Mouse (Mus musculus): Measurements from ENCODE around the gene Trp53bp2. TPM values are rescaled to one million over a fixed set of nuclear protein-coding genes. Genes with fewer than 3 reads are reported as not detected.

Trp53bp2 gene
- total and polyA plus RNA-seq, 2 experiments from 2014 or later, result 11.2 to 20.8 TPM

DNA sequence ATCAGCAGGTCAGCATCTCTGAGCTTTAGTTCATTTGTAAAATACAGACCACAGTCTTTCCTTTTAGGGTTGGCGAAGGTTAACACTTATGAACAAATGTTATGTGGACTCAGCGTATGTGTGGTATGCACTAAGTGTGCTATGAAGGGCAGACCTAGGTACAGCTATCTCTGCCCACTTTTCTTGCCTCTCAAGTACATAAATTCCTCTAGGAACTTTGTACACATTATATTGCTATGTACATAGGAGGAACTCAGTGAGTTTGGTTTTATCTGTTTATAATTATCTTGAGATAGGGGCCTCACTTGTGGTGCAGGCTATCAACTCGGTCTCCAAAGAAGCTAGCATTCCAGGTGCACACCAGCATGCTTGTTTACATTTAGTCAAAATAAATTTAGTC is 9.1 kb upstream of the Trp53bp2 start:
- no peak overlapping the region for H3K27ac ChIP-seq
- no peak for ATAC-seq
- no peak overlapping the region for H3K4me2 ChIP-seq (ENCODE audit: low read depth, low read length)
- no peaks in the 10 kb centered on the region for H3K36me3 ChIP-seq (ENCODE audit: insufficient read depth, low read length)
- WGBS, result 97% methylated on average over 3 of the region's 3 CpGs
- no peaks in the 10 kb centered on the region for H3K4me1 ChIP-seq (ENCODE audit: insufficient read depth, low read length)
- H3K27me3 ChIP-seq (ENCODE audit: insufficient read depth, low read length), result no peaks in the 10 kb centered on the region
- H3K9ac ChIP-seq (replicated peaks; ENCODE audit: low read length), result no peak overlapping the region
- H3K9me3 ChIP-seq (ENCODE audit: low read length), result no peaks in the 10 kb centered on the region
- no peak for DNase-seq (ENCODE audit: low spot score)
- H3K4me3 ChIP-seq (ENCODE audit: low read length), result no peak overlapping the region
- TF ChIP-seq CTCF (IDR thresholded peaks at IDR 0.05; ENCODE audit: low read depth), result no peak

DNA sequence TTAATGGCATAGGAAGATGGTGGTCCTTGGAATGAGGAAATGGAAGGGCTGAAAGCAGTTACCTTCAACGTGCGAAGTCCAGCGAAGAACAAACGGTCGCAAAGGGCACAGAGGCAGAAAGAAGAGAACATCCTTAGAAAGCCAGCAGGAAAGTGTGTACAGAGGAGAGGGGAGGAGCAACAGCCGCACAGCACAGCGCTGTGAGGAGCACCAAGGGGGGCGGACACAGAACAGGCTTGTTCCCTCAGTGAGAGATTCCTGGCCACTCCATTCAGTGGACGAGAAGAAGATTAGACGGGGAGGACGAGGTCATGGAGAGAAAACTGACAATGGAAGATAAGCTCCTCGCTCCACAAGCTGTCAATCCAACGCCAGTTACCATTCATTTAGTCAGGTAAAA is 5.9 kb upstream of the Trp53bp2 start:
- 56% methylated on average over 13 of the region's 13 CpGs for WGBS
- ATAC-seq (no peak), DNase-seq (ENCODE audit: low spot score) (no peak)
- Histone ChIP-seq H3K36me3 (ENCODE audit: insufficient read depth, low read length) (no peaks in the 10 kb centered on the region), H3K4me1 (ENCODE audit: insufficient read depth, low read length) (no peaks in the 10 kb centered on the region), H3K9ac (replicated peaks; ENCODE audit: low read length) (no peak overlapping the region), H3K9me3 (ENCODE audit: low read length) (no peaks in the 10 kb centered on the region), H3K4me3 (ENCODE audit: low read length) (no peak overlapping the region), H3K27ac (no peak overlapping the region), H3K4me2 (ENCODE audit: low read depth, low read length) (no peak overlapping the region), H3K27me3 (ENCODE audit: insufficient read depth, low read length) (no peaks in the 10 kb centered on the region)
- no peak for TF ChIP-seq CTCF (IDR thresholded peaks at IDR 0.05; ENCODE audit: low read depth)

DNA sequence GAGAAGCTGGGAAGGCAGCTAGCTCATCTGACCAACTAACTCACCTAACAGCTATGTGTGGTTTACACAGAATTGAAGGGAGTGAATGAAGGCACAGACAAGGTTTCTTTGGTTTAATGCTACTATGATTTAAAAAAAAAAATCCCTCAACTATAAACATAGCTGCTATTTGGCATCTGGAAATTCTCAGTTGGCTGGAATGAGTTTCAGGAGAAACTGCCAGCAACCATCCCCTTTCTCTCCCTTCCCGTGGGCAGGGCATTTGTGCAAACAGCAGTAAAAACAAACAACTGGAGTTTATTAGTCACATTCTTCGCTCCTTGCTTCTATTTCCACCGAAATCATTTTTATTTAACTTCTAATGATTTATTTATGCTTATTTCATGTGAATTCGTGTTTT is 2.4 kb upstream of the Trp53bp2 start:
- no peaks in the 10 kb centered on the region for H3K36me3 ChIP-seq (ENCODE audit: insufficient read depth, low read length)
- ATAC-seq (no peak), DNase-seq (ENCODE audit: low spot score) (no peak)
- no peak overlapping the region for H3K4me2 ChIP-seq (ENCODE audit: low read depth, low read length)
- no peaks in the 10 kb centered on the region for H3K9me3 ChIP-seq (ENCODE audit: low read length)
- no peak overlapping the region for H3K27ac ChIP-seq
- no peaks in the 10 kb centered on the region for H3K27me3 ChIP-seq (ENCODE audit: insufficient read depth, low read length)
- peaks cover 3% of the 10 kb centered on the region; the same call in 1 of the 2 replicates for H3K4me1 ChIP-seq (ENCODE audit: insufficient read depth, low read length)
- H3K9ac ChIP-seq (replicated peaks; ENCODE audit: low read length), result no peak overlapping the region
- no peak for TF ChIP-seq CTCF (IDR thresholded peaks at IDR 0.05; ENCODE audit: low read depth)
- no peak overlapping the region for H3K4me3 ChIP-seq (ENCODE audit: low read length)
- WGBS, result 82% methylated on average over 4 of the region's 4 CpGs

DNA sequence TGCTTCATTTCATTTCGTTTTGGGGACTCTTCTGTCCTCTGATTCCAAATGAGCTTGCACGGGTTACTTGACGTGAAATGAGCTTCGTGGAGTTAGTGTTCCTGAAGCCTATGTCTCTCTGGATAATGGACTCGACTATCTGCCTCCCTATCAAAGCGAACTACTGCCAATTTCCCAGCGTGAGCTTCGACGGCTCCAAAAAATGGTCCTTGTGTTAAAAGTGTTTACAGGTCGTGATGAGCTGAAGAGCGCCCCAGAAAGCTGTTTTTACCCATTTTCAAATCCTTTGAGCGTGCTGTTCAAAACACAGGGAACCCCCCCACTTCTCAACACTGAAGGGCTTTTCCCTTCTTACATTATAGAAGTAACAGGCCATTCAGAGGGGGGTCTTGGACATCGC is 729 bp upstream of the Trp53bp2 start:
- DNase-seq (ENCODE audit: low spot score), result peak; percentile 66
- TF ChIP-seq CTCF (IDR thresholded peaks at IDR 0.05; ENCODE audit: low read depth), result no peak
- H3K27ac ChIP-seq, result peak overlapping the region; percentile 93
- H3K27me3 ChIP-seq (ENCODE audit: insufficient read depth, low read length), result no peaks in the 10 kb centered on the region
- H3K9ac ChIP-seq (replicated peaks; ENCODE audit: low read length), result peak overlapping the region; percentile 89
- WGBS, result under 1% methylated on average over 13 of the region's 13 CpGs
- H3K4me1 ChIP-seq (ENCODE audit: insufficient read depth, low read length), result peaks cover 5% of the 10 kb centered on the region; the same call in 1 of the 2 replicates
- no peak for ATAC-seq
- peak overlapping the region; percentile 78 for H3K4me2 ChIP-seq (ENCODE audit: low read depth, low read length)
- H3K4me3 ChIP-seq (ENCODE audit: low read length), result peak overlapping the region; percentile 94
- no peaks in the 10 kb centered on the region for H3K36me3 ChIP-seq (ENCODE audit: insufficient read depth, low read length)
- H3K9me3 ChIP-seq (ENCODE audit: low read length), result no peaks in the 10 kb centered on the region

DNA sequence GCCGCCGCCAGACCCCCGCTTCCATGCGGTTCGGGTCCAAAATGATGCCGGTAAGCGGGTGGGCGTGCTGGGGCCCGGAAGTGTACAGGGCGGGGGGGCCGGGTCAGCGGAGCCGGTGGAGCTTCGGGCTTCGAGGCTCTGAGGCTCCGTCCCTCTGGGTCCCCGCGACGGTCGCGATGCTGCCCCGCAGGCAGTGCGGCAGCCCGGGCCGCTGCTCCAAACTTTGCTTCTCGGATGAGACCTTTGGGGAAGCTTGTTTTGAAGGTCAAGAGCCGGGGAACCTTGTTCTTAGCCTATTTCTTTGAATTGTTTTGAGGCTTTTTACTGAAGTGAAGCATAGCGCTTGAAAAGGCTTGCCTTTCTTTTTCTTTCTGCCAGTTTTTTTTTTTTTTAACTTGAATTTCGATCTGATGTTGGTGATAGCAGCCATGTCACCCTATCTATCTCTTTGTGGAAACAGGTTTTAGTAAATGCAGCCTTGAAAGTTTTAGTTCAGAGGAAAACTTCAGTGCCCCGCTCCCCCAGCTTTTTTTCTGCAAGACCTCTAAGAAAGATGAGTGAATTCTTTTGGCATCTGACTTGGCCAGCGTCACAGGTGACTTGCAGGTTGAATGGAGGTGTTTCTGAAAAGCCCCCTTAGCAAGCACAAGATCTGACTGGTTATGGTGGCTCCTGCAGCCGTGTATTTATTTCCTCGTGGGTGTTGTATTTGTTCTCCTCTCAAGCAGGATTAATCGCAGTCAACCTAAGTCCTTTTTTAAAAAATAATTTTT is 615 bp downstream of the Trp53bp2 start:
- DNase-seq (ENCODE audit: low spot score), result peak; percentile 60
- Histone ChIP-seq H3K36me3 (ENCODE audit: insufficient read depth, low read length) (no peaks in the 10 kb centered on the region), H3K9ac (replicated peaks; ENCODE audit: low read length) (peak overlapping the region; percentile 89), H3K27me3 (ENCODE audit: insufficient read depth, low read length) (no peaks in the 10 kb centered on the region), H3K4me2 (ENCODE audit: low read depth, low read length) (peak overlapping the region; percentile 78), H3K4me3 (ENCODE audit: low read length) (peak overlapping the region; percentile 94), H3K27ac (peak overlapping the region; percentile 93), H3K9me3 (ENCODE audit: low read length) (no peaks in the 10 kb centered on the region), H3K4me1 (ENCODE audit: insufficient read depth, low read length) (peaks cover 5% of the 10 kb centered on the region; the same call in 1 of the 2 replicates)
- TF ChIP-seq CTCF (IDR thresholded peaks at IDR 0.05; ENCODE audit: low read depth), result no peak
- under 1% methylated on average over 34 of the region's 34 CpGs for WGBS
- ATAC-seq, result no peak; the same call in 1 of the 2 replicates

DNA sequence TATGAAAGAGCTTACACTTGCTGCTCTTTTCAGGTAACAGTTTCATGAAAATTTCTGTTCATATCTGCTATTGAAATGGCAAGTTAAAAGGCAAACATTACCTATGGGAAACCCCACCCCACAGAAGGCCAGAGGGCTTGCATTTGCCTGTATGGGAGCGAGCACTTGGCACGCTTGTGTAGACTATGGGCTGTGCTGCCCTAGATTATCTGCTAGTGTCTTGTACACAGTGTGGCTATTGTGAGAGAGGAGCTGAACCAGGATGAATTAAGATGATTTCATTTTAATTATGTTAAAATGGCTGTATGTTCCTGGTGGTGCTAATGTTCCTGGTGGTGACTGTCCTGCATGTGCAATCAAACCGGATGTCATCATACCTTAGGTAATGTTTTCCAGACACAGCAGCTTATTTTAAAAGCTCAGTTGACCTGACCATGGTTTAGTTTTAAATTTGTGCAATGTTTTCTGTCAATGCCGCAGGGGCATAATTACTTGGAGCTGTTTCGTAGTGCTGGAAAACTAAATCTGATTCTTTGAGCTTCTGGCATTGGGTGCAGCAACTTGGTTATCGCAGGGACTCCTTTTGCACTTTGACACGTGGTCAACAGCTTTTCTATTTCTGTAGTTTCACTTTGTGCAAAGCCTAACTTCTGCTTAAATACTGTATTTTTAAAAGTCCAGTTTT is 3.8 kb downstream of the Trp53bp2 start:
- ATAC-seq (no peak), DNase-seq (ENCODE audit: low spot score) (no peak)
- Histone ChIP-seq H3K4me2 (ENCODE audit: low read depth, low read length) (no peak overlapping the region), H3K27me3 (ENCODE audit: insufficient read depth, low read length) (no peaks in the 10 kb centered on the region), H3K27ac (no peak overlapping the region), H3K4me3 (ENCODE audit: low read length) (no peak overlapping the region), H3K9ac (replicated peaks; ENCODE audit: low read length) (no peak overlapping the region), H3K4me1 (ENCODE audit: insufficient read depth, low read length) (peaks cover 5% of the 10 kb centered on the region; the same call in 1 of the 2 replicates), H3K36me3 (ENCODE audit: insufficient read depth, low read length) (no peaks in the 10 kb centered on the region), H3K9me3 (ENCODE audit: low read length) (no peaks in the 10 kb centered on the region)
- TF ChIP-seq CTCF (IDR thresholded peaks at IDR 0.05; ENCODE audit: low read depth), result no peak
- WGBS, result 73% methylated on average over 7 of the region's 7 CpGs

DNA sequence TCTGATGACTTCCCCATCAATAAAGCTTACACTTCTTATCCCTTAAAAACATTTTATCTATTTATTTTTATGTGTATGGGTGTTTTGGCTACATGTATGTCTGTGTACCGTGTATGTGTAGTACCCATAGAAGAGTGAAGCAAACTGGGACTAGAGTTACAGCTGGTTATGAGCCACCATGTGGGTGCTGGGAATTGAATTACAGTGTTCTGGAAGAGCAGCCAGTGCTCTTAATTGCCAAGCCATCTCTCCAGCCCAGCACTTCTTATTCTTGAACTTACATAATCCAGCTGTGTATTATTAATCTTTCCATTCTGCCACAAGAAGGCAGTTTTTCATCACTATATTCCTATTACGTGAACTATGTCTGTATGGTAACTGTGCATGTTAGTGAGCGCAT is 10.5 kb downstream of the Trp53bp2 start:
- no peak for ATAC-seq
- H3K4me3 ChIP-seq (ENCODE audit: low read length), result no peak overlapping the region
- H3K27ac ChIP-seq, result no peak overlapping the region
- no peaks in the 10 kb centered on the region for H3K4me1 ChIP-seq (ENCODE audit: insufficient read depth, low read length)
- H3K36me3 ChIP-seq (ENCODE audit: insufficient read depth, low read length), result no peaks in the 10 kb centered on the region
- no peak overlapping the region for H3K9ac ChIP-seq (replicated peaks; ENCODE audit: low read length)
- no peaks in the 10 kb centered on the region for H3K27me3 ChIP-seq (ENCODE audit: insufficient read depth, low read length)
- 82% methylated on average over 3 of the region's 3 CpGs for WGBS
- H3K4me2 ChIP-seq (ENCODE audit: low read depth, low read length), result no peak overlapping the region
- no peaks in the 10 kb centered on the region for H3K9me3 ChIP-seq (ENCODE audit: low read length)
- no peak for TF ChIP-seq CTCF (IDR thresholded peaks at IDR 0.05; ENCODE audit: low read depth)
- no peak for DNase-seq (ENCODE audit: low spot score)

All from hindbrain, postnatal 0 days (tissue).